Mouse (Mus musculus): ENCODE results near the gene Gdpgp1. TPM values are rescaled to one million over a fixed set of nuclear protein-coding genes. Genes with fewer than 3 reads are reported as not detected.

The Gdpgp1 gene
- total and polyA plus RNA-seq, 2 experiments from 2014 or later, result 2.3 to 5.5 TPM

- H3K36me3 ChIP-seq (replicated peaks; ENCODE audit: control insufficient read depth, insufficient read depth, low read length), result peaks cover 37% of the 10 kb centered on the region
- peak; percentile 42 for DNase-seq (ENCODE audit: low spot score)
- peak overlapping the region; percentile 73 for H3K4me3 ChIP-seq (ENCODE audit: low read depth, low read length)
- H3K4me1 ChIP-seq (ENCODE audit: control insufficient read depth, insufficient read depth), result peaks cover 23% of the 10 kb centered on the region
- under 1% methylated on average over 23 of the region's 23 CpGs for WGBS
- no peak for TF ChIP-seq EP300 (IDR thresholded peaks at IDR 0.05; ENCODE audit: low read depth)
- no peak for TF ChIP-seq CTCF (IDR thresholded peaks at IDR 0.05; ENCODE audit: low read depth)
- peak overlapping the region; percentile 85 for H3K27ac ChIP-seq (ENCODE audit: low read depth)
- peak overlapping the region; percentile 56 for H3K9ac ChIP-seq (replicated peaks; ENCODE audit: low read depth, low read length)
- H3K27me3 ChIP-seq (ENCODE audit: control insufficient read depth, insufficient read depth, low read length), result no peaks in the 10 kb centered on the region
- H3K9me3 ChIP-seq (replicated peaks; ENCODE audit: control insufficient read depth, low read length), result peaks cover 6% of the 10 kb centered on the region; the same call in 1 of the 2 replicates
- peak; percentile 66 for ATAC-seq (ENCODE audit: insufficient read depth, low read depth)
- H3K4me2 ChIP-seq (ENCODE audit: low read depth, low read length), result peak overlapping the region; percentile 83
These were observed 37.1 kb downstream of the Gdpgp1 start for GRCm38 (mm10) chr7:80269751-80270255.

- WGBS, result 79% methylated on average over 2 of the region's 2 CpGs
- peaks cover 11% of the 10 kb centered on the region; the same call in 1 of the 2 replicates for H3K9me3 ChIP-seq (replicated peaks; ENCODE audit: control insufficient read depth, low read length)
These were observed 40.8 kb downstream of the Gdpgp1 start for GRCm38 (mm10) chr7:80273456-80273855.

GRCm38 (mm10) chr7:80276374-80276773, 43.7 kb downstream of the Gdpgp1 start:
- H3K27me3 ChIP-seq (ENCODE audit: control insufficient read depth, insufficient read depth, low read length), result no peaks in the 10 kb centered on the region
- peaks cover 68% of the 10 kb centered on the region for H3K36me3 ChIP-seq (replicated peaks; ENCODE audit: control insufficient read depth, insufficient read depth, low read length)

More at GRCm38 (mm10) chr7:80273456-80273855, 40.8 kb downstream of the Gdpgp1 start:
- TF ChIP-seq CTCF (IDR thresholded peaks at IDR 0.05; ENCODE audit: low read depth) (no peak), EP300 (IDR thresholded peaks at IDR 0.05; ENCODE audit: low read depth) (no peak)
- peaks cover 49% of the 10 kb centered on the region for H3K36me3 ChIP-seq (replicated peaks; ENCODE audit: control insufficient read depth, insufficient read depth, low read length)
- no peak overlapping the region for H3K27ac ChIP-seq (ENCODE audit: low read depth)
- H3K9ac ChIP-seq (replicated peaks; ENCODE audit: low read depth, low read length), result no peak overlapping the region
- no peaks in the 10 kb centered on the region for H3K27me3 ChIP-seq (ENCODE audit: control insufficient read depth, insufficient read depth, low read length)
- DNase-seq (ENCODE audit: low spot score) (no peak), ATAC-seq (ENCODE audit: insufficient read depth, low read depth) (no peak)
- no peak overlapping the region for H3K4me3 ChIP-seq (ENCODE audit: low read depth, low read length)
- H3K4me1 ChIP-seq (ENCODE audit: control insufficient read depth, insufficient read depth), result peaks cover 21% of the 10 kb centered on the region
- no peak overlapping the region for H3K4me2 ChIP-seq (ENCODE audit: low read depth, low read length)

GRCm38 (mm10) chr7:80280032-80280431, 47.4 kb downstream of the Gdpgp1 start:
- peaks cover 3% of the 10 kb centered on the region; the same call in 1 of the 2 replicates for H3K9me3 ChIP-seq (replicated peaks; ENCODE audit: control insufficient read depth, low read length)
- no peak for TF ChIP-seq EP300 (IDR thresholded peaks at IDR 0.05; ENCODE audit: low read depth)
- TF ChIP-seq CTCF (IDR thresholded peaks at IDR 0.05; ENCODE audit: low read depth), result no peak
- no peak overlapping the region for H3K9ac ChIP-seq (replicated peaks; ENCODE audit: low read depth, low read length)
- no peak overlapping the region for H3K4me3 ChIP-seq (ENCODE audit: low read depth, low read length)
- 85% methylated on average over 10 of the region's 10 CpGs for WGBS
- DNase-seq (ENCODE audit: low spot score) (no peak), ATAC-seq (ENCODE audit: insufficient read depth, low read depth) (no peak)
- H3K4me1 ChIP-seq (ENCODE audit: control insufficient read depth, insufficient read depth), result no peaks in the 10 kb centered on the region
- no peaks in the 10 kb centered on the region for H3K27me3 ChIP-seq (ENCODE audit: control insufficient read depth, insufficient read depth, low read length)
- H3K27ac ChIP-seq (ENCODE audit: low read depth), result no peak overlapping the region
- no peak overlapping the region for H3K4me2 ChIP-seq (ENCODE audit: low read depth, low read length)
- H3K36me3 ChIP-seq (replicated peaks; ENCODE audit: control insufficient read depth, insufficient read depth, low read length), result peaks cover 78% of the 10 kb centered on the region

More at GRCm38 (mm10) chr7:80276374-80276773, 43.7 kb downstream of the Gdpgp1 start:
- H3K27ac ChIP-seq (ENCODE audit: low read depth), result no peak overlapping the region
- H3K4me3 ChIP-seq (ENCODE audit: low read depth, low read length), result no peak overlapping the region
- TF ChIP-seq CTCF (IDR thresholded peaks at IDR 0.05; ENCODE audit: low read depth) (no peak), EP300 (IDR thresholded peaks at IDR 0.05; ENCODE audit: low read depth) (no peak)
- H3K9ac ChIP-seq (replicated peaks; ENCODE audit: low read depth, low read length), result no peak overlapping the region
- H3K4me2 ChIP-seq (ENCODE audit: low read depth, low read length), result no peak overlapping the region
- peaks cover 2% of the 10 kb centered on the region; the same call in 1 of the 2 replicates for H3K4me1 ChIP-seq (ENCODE audit: control insufficient read depth, insufficient read depth)
- no peak for ATAC-seq (ENCODE audit: insufficient read depth, low read depth)
- peaks cover 11% of the 10 kb centered on the region; the same call in 1 of the 2 replicates for H3K9me3 ChIP-seq (replicated peaks; ENCODE audit: control insufficient read depth, low read length)
- 90% methylated on average over 4 of the region's 4 CpGs for WGBS
- DNase-seq (ENCODE audit: low spot score), result no peak

- no peak for DNase-seq (ENCODE audit: low spot score)
- TF ChIP-seq CTCF (IDR thresholded peaks at IDR 0.05; ENCODE audit: low read depth) (no peak), EP300 (IDR thresholded peaks at IDR 0.05; ENCODE audit: low read depth) (no peak)
- Histone ChIP-seq H3K36me3 (replicated peaks; ENCODE audit: control insufficient read depth, insufficient read depth, low read length) (peaks cover 80% of the 10 kb centered on the region), H3K4me2 (ENCODE audit: low read depth, low read length) (no peak overlapping the region), H3K4me1 (ENCODE audit: control insufficient read depth, insufficient read depth) (no peaks in the 10 kb centered on the region), H3K4me3 (ENCODE audit: low read depth, low read length) (no peak overlapping the region), H3K9me3 (replicated peaks; ENCODE audit: control insufficient read depth, low read length) (no peaks in the 10 kb centered on the region), H3K9ac (replicated peaks; ENCODE audit: low read depth, low read length) (no peak overlapping the region), H3K27ac (ENCODE audit: low read depth) (no peak overlapping the region), H3K27me3 (ENCODE audit: control insufficient read depth, insufficient read depth, low read length) (no peaks in the 10 kb centered on the region)
- whole genome bisulfite sequencing, result 89% methylated on average over 2 of the region's 2 CpGs
- no peak for ATAC-seq (ENCODE audit: insufficient read depth, low read depth)
These were observed 48.3 kb downstream of the Gdpgp1 start for GRCm38 (mm10) chr7:80280998-80281397.

- H3K36me3 ChIP-seq (replicated peaks; ENCODE audit: control insufficient read depth, insufficient read depth, low read length), result peaks cover 80% of the 10 kb centered on the region
- DNase-seq (ENCODE audit: low spot score) (no peak), ATAC-seq (ENCODE audit: insufficient read depth, low read depth) (no peak)
- 88% methylated on average over 3 of the region's 3 CpGs for WGBS
- H3K4me2 ChIP-seq (ENCODE audit: low read depth, low read length), result no peak overlapping the region
- no peaks in the 10 kb centered on the region for H3K27me3 ChIP-seq (ENCODE audit: control insufficient read depth, insufficient read depth, low read length)
- H3K9ac ChIP-seq (replicated peaks; ENCODE audit: low read depth, low read length), result no peak overlapping the region
- H3K4me3 ChIP-seq (ENCODE audit: low read depth, low read length), result no peak overlapping the region
- H3K4me1 ChIP-seq (ENCODE audit: control insufficient read depth, insufficient read depth), result no peaks in the 10 kb centered on the region
- H3K27ac ChIP-seq (ENCODE audit: low read depth), result no peak overlapping the region
- TF ChIP-seq CTCF (IDR thresholded peaks at IDR 0.05; ENCODE audit: low read depth) (no peak), EP300 (IDR thresholded peaks at IDR 0.05; ENCODE audit: low read depth) (no peak)
- no peaks in the 10 kb centered on the region for H3K9me3 ChIP-seq (replicated peaks; ENCODE audit: control insufficient read depth, low read length)
These were observed 49.0 kb downstream of the Gdpgp1 start for GRCm38 (mm10) chr7:80281646-80282045.

Data from heart, postnatal 0 days (tissue).